Mouse (Mus musculus): ENCODE measurements around the gene Zfp626.
"Not testable (repeated sequence)": the region's sequence is repeated elsewhere in the genome, so short reads cannot be mapped to it uniquely, and the experiment has no call there.

DNA sequence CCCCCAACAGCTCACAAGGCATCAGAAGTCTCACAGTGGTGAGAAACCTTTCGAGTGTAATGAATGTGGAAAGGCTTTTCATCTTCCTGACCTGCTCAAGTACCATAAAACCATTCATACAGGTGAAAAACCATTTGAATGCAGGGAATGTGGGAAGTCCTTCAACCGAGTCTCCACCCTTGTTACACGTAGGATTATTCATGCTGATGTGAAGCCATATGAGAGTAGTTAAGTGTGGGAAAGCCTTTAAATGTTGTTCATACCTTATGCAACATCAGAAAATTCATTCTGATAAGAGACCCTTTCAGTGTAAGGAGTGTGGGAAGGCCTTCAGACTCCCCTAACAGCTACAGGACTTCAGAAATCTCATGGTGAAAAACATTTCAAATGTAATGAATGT is 13.1 kb upstream of the Zfp626 start:
- TF ChIP-seq CTCF (IDR thresholded peaks at IDR 0.05; ENCODE audit: low read depth, low read length); TAL1 (conservative IDR thresholded peaks at IDR 0.05; ENCODE audit: low read depth, low read length); GATA1 (IDR thresholded peaks at IDR 0.05; ENCODE audit: borderline replicate concordance, low read length); POLR2AphosphoS5 (IDR thresholded peaks at IDR 0.05; ENCODE audit: insufficient replicate concordance, low read depth, low read length); GATA2 (IDR thresholded peaks at IDR 0.05; ENCODE audit: borderline replicate concordance, low read depth, low read length): not testable (repeated sequence)
